Mouse (Mus musculus): Measurements from ENCODE around the gene Spsb4.

DNA sequence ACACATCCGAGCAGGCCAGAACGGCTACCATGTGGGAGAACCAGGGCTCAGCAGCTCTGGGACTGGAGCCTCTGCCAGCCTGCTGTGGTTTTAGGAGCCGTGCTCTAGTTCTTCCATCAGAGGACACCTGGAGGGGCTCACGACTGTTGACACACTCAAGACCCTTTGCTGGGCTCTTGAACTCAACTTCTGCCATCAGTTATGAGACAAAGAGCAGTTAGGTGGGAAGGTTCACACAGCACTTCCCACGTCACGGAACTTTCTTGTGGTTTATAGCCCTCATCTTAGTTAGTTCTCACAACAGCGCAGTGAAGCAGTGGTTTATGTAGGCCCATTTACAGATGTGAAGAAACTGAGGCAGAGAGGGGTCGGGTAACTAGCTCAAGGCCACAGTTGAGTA, 65.2 kb downstream of the Spsb4 start:
- TF ChIP-seq CTCF (IDR thresholded peaks at IDR 0.05) (no peak), POLR2A (IDR thresholded peaks at IDR 0.05; ENCODE audit: insufficient read depth, low read depth, low read length) (no peak), EP300 (IDR thresholded peaks at IDR 0.05; ENCODE audit: insufficient read depth, low read depth, low read length) (no peak)

All from heart, adult 2 months (tissue).